Mouse (Mus musculus): ENCODE data around the gene Oaz2. TPM values are rescaled to one million over a fixed set of nuclear protein-coding genes. Genes with fewer than 3 reads are reported as not detected.
"Not testable (repeated sequence)": the region's sequence is repeated elsewhere in the genome, so short reads cannot be mapped to it uniquely, and the experiment has no call there.

Oaz2 gene
- total RNA-seq, 2 experiments from 2014 or later = 1.4 to 3.4 TPM

DNA sequence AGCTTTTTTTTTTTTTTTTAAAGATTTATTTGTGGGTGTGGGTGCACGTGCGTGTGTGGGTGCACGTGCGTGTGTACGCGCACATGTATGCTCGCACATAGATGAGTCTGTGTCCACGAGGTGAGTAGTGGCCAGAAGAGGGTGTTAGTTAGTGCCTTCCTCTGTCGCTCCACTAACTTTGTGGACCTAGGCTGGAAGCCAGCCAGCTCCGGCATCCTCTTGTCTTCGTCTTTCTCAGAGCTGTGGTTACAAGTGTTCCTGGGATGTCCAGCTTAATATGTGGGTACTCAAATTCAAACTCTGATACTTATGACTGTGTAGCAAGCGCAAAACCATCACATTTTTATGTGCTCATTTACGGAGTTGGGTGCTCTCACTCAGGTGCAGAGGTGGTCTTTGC lies 19.1 kb upstream of the Oaz2 start:
- no peak for ATAC-seq (replicated peaks; ENCODE audit: low FRiP score, poor library complexity, severe bottlenecking)

- no peak for ATAC-seq (replicated peaks; ENCODE audit: low FRiP score, poor library complexity, severe bottlenecking)
These were observed 17.8 kb upstream of the Oaz2 start for GRCm38 (mm10) chr9:65649997-65650396.

DNA sequence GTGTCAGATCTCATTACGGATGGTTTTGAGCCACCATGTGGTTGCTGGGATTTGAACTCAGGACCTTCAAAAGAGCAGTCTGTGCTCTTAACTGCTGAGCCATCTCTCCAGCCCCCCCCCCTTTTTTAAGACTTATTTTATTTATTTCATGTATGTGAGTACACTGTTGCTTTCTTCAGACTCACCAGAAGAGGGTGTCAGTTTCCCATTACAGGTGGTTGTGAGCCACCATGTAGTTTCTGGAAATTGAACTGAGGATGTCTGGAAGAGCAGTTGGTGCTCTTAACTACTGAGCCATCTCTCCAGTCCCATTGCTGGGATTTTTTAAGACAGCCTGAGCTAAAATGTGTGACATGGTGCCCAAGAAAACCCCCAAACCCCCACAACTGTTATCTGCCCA lies 15.8 kb upstream of the Oaz2 start:
- ATAC-seq (replicated peaks; ENCODE audit: low FRiP score, poor library complexity, severe bottlenecking) = not testable (repeated sequence)

GRCm38 (mm10) chr9:65653741-65654140 lies 14.1 kb upstream of the Oaz2 start:
- no peak for ATAC-seq (replicated peaks; ENCODE audit: low FRiP score, poor library complexity, severe bottlenecking)

GRCm38 (mm10) chr9:65654700-65655237 lies 13.0 kb upstream of the Oaz2 start:
- no peak for ATAC-seq (replicated peaks; ENCODE audit: low FRiP score, poor library complexity, severe bottlenecking)

DNA sequence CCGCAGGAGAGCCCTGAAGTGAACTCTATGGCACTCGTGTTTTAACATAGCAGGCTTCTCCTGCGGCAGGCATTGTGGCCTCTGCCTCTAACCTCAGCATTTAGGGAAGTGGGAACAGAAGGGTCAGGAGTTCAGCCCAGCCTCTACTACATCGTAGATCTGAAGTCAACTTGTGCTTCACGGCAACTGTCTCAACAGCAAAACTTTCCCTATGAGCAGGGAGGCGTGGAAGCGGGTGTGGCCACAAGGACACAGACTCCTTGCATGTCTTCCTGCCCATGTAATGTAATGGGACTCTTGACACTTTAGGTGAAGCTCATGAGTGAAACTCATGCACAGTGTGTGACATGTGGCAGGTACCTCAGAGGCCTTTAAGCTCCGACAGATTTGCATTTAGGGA lies 12.3 kb upstream of the Oaz2 start:
- ATAC-seq (replicated peaks; ENCODE audit: low FRiP score, poor library complexity, severe bottlenecking) = no peak

DNA sequence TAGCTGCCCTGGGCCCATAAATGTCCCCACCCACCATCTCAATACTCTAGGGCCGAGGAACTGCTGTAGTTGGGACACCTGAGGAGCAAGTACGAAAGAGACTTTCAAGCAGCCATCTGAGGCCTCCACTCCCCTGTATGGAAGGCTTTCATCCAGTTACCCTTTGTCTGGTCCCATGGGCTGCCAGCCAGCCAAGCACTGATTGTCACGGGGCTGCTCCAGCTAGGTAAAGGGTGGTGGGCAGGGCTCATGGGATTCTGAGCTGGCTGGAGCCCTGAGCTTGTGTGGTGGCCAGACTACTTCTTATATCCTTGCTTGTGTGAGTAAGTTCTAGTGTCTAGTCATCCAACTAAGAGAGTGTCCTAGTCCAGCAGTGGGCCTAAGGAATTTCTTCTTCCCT lies 10.6 kb upstream of the Oaz2 start:
- ATAC-seq (replicated peaks; ENCODE audit: low FRiP score, poor library complexity, severe bottlenecking) = no peak

DNA sequence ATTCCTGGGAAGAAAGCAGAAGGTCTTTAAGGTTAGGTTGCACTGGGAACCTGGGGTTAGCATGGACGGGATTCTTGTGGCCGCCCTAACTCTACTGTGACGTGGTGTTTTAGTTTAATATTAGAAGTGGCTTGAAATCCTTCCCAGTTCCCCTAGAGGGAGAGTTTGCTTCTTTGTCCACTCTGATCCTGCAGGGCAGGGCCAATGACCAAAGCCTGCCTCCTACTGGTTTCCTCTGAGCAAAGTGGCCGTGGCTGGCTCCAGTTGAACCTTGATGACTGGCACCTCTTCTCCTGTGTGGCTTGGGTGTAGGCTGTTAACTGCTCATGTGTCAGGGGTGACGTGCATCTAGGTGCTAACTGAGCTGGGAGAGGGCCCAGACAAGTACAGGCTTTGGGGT lies 6.8 kb upstream of the Oaz2 start:
- ATAC-seq (replicated peaks; ENCODE audit: low FRiP score, poor library complexity, severe bottlenecking) = no peak

- no peak for ATAC-seq (replicated peaks; ENCODE audit: low FRiP score, poor library complexity, severe bottlenecking)
These were observed 6.3 kb upstream of the Oaz2 start for GRCm38 (mm10) chr9:65661493-65661892.

GRCm38 (mm10) chr9:65664163-65664562 lies 3.6 kb upstream of the Oaz2 start:
- ATAC-seq (replicated peaks; ENCODE audit: low FRiP score, poor library complexity, severe bottlenecking) = no peak

GRCm38 (mm10) chr9:65666042-65666441 lies 1.8 kb upstream of the Oaz2 start:
- peak; percentile 69 for ATAC-seq (replicated peaks; ENCODE audit: low FRiP score, poor library complexity, severe bottlenecking)

DNA sequence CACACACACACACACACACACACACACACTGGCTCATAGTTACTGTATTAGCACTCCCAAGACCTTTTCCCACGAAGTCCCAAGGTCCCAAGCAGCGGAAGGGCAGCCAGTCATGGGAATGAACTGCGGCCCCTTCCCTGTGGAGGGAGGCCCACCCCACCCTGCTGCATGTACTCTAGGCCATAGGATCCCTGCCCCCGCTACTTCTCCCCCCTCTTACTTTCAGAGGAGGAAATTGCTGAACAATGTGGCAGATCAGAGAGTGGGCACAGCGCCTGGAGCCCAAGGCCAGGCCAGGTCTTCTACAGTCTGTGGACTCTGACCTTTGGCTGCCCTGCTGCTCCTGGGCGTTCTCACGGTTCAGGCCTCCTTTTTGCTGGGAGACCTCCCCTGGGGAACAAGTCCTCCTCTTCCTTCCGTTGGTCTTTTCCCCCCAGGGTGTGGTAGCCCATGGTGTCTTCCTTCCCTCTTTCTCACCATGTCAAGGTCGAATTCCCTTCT lies 3.7 kb downstream of the Oaz2 start:
- no peak for ATAC-seq (replicated peaks; ENCODE audit: low FRiP score, poor library complexity, severe bottlenecking)

DNA sequence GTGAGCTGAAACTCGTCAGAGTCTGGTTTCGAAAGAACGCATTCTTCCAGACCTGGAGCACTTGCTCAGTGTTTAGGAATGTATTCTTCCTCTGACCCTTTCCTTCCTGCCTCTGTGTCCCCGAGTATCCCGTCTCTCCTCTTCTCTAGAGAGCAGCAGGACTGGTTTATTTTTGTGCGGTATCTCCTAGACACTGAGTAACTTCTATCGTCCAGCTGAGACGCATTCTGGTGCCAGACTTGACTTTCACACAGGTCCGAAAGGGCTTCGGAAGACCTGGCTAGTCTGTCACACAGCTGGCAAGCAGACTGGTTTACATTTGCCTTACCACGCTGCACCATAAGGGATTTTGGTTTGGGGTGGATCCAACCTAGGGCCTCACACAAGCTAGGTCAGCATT lies 5.2 kb downstream of the Oaz2 start:
- no peak for ATAC-seq (replicated peaks; ENCODE audit: low FRiP score, poor library complexity, severe bottlenecking)

DNA sequence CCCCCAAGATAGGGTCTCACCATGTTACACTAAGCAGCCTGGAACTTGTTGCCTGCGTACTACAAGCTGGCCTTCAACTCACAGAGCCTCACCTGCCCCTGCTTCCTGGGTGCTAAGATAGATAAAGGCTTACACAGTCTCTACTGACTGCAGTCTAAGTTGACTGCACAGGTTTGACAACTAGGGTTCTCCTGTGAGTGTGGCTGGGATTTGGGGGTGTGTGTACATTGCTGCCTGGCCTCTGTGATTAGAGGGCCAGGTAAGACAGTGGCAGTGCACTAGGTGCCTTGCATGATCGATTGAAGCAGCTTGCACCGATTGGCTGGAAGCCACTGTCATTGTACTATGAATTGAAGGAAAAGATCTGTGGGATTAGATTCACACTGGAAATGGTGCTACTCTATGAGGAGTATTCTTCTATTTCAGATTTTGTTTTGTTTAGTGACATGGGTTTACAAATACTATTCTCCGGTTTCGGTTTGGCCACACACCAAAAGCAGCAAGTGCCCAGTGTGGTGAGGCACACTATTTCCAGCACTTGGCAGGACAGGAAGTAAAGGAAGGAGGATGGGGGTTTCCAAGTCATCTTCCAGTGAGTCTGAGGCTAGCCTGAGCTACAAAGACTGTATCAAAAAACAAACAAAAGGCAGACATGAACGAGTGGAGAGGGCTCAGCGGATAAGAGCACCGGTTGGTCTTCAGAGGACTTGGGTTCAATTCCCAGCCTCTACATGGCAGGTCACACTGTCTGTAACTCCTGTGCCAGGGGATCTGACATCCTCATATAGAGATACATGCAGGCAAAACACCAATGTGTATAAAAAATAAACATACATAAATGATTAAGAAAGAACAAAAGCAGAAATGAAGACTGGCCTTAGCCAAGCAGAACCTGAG lies 7.9 kb downstream of the Oaz2 start:
- ATAC-seq (replicated peaks; ENCODE audit: low FRiP score, poor library complexity, severe bottlenecking) = no peak

DNA sequence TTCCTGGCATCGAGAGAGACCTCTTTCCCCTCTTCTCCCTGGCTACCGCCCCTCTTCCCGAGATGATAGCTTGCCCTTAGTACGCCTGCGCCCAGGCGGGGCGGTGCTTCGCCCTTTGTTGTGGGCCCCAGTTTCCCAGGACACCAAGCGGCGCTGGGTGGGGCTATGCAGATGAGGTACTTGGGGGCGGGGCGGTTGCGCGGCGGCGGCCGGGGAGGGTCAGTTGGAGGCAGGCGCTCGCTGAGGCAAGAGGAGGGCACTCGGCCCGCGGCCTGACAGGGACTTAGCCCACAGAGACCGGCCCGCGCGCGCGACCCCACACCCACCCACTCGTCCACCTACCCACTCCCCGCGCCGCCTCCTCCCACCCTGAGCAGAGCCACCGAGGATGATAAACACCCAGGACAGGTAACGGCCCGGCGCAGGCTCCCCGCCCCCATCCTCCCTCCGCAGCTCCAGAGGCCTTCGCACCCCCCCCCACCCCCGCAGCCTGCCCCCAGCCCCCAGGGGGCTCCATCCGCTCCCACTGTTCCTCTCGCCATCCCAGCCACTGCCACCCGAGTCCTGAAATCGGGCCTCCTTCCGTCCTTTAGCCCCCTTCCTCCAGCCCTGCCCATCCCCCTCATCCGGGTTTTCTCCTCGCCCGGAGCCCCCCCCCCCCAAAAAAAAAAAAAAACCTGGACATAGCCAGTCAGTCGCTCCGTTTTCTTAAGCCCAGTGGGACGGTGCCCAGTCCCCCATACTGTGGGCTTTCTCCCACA lies 8.7 kb downstream of the Oaz2 start:
- peak; percentile 99 for ATAC-seq (replicated peaks; ENCODE audit: low FRiP score, poor library complexity, severe bottlenecking)

DNA sequence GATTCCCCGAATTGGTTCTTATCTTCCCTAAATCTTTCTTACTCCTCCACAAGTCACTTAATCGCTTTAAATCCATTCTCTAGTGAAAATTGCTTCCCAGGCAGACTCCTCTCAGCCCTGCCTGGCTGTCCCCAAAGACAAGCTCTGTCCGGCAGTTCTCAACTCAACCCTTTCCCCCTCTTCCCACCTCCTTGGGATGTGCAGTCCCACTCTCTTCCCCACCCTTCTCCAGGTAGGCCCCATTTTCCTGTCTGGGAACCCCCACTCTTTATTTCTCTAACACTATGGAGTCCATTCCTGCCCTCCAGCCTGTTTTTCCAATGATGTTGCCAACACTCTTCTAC lies 9.3 kb downstream of the Oaz2 start:
- ATAC-seq (replicated peaks; ENCODE audit: low FRiP score, poor library complexity, severe bottlenecking) = no peak

DNA sequence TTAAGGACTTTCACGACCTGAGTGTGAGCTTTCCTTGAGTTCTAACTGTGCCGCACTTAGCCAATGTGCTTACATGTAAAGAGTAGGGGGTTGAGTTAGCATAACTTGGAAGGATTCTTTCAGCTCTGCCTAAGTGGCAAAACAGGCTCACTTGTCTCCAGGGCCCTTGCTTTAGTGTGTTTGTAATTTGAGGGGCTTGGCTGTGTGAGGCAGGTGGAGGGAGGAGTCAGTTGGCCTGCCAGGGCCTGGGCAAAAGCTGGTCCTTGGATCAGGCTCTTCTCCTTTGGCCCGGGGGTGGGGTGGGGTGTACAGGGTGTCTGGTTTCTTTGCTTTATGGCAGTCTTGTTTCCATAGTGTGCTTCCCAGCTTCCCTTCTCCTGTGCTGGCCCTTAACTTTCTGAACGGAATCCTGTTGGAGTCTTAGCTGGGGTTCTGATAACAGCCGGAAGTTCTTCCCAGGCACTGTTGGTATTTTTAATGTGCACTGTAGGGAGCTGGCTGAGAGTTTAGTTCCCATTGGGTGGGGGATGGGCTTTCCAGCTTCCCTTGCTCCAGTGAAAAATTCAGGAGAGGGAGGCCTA lies 11.5 kb downstream of the Oaz2 start:
- ATAC-seq (replicated peaks; ENCODE audit: low FRiP score, poor library complexity, severe bottlenecking) = no peak

- no peak for ATAC-seq (replicated peaks; ENCODE audit: low FRiP score, poor library complexity, severe bottlenecking)
These were observed 13.3 kb downstream of the Oaz2 start for GRCm38 (mm10) chr9:65680938-65681633.

DNA sequence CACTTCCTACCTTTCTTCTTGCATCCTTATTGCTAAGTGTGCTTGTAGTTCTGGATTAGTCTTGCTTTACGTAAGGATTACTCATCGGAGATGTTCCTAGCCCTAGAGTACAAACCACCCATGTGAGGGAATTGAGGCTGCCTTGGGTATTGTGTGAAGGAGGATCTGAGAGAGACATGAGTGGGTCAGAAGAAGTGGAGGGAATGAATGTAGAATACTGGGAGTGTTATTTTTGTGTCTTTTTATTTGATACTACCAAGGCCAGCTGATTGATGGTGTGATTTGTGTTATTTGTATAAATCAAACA lies 13.8 kb downstream of the Oaz2 start:
- ATAC-seq (replicated peaks; ENCODE audit: low FRiP score, poor library complexity, severe bottlenecking) = no peak

DNA sequence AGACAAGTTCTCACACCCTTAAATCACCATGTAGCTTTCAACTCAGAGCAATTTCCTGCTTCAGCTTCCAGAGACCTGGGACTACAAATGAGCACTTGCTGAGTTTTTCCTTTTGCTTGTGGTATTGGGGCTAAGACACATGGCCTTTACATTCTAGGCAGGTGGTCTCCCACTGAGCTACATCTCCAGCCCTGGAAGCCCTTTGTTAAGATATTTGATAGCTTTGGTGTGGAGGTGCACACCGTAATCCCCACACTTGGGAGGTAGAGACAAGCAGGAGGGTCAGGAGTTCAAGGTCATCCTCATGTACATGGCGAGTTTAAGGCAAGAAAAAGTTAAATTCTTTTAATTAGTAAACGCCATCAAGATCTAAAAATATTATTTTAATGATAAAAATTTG lies 14.4 kb downstream of the Oaz2 start:
- no peak for ATAC-seq (replicated peaks; ENCODE audit: low FRiP score, poor library complexity, severe bottlenecking)
